Mouse (Mus musculus) erythroblast, embryonic 14.5 days (primary cell): ENCODE results near the gene Serpinb9c.

Experiments
- GATA1 ChIP-seq: IDR thresholded peaks from 2 replicates; pipeline ENCODE4 v1.6.1; 2012; ENCODE audit warnings: low read length, inconsistent platforms, mixed read lengths
- TAL1 ChIP-seq: IDR thresholded peaks from 3 replicates; pipeline ENCODE4 v1.6.1; 2012; ENCODE audit warnings: low read length, inconsistent platforms, mixed read lengths

DNA sequence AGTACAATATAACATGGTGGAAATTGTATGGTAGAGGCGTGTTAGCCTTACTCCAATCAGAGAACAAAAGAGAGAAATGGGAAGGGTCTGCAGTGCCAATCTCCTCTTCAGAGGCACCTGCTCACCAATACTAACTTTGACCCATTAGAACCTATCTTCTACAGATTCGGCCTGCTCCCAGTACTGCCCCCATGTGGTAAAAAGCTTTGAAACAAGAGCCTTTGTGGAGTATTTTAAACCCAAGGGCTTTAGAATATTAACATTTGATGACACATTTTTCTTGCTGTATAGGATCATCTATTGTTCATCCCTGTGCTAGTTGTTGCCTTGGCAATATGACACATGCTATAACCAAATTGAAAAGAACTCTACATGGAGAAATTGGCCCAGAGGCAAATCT, 40.2 kb upstream of the Serpinb9c start:
- TF ChIP-seq GATA1 (no peak), TAL1 (no peak)
